ENCODE assay signal across 8 mouse cellular contexts in genomic region chr1:193173810-193174129, GRCm38 (mm10). TPM values are rescaled to one million over a fixed set of nuclear protein-coding genes. Genes with fewer than 3 reads are reported as not detected.
A peak's percentile ranks its signal among the peaks of the same experiment; 100 is the strongest.
DNase-seq lines count a peak whose midpoint lies in the region; ATAC-seq and TF ChIP-seq lines count a peak whose summit lies in the region.

No protein-coding gene starts in this region.

- TF ChIP-seq EP300 in CH12.LX (IDR thresholded peaks at IDR 0.05; ENCODE audit: low read length): no peak
- TF ChIP-seq EP300 in liver, embryonic 14.5 days (IDR thresholded peaks at IDR 0.05; ENCODE audit: low read depth): no peak

- H3K4me1 ChIP-seq in heart, embryonic 11.5 days (ENCODE audit: control insufficient read depth, insufficient read depth, low read length): peaks cover 15% of the 10 kb centered on the region
- peaks cover 6 to 55% of the 10 kb centered on the region in 2 experiments for H3K4me1 ChIP-seq in CH12.LX (ENCODE audit: control insufficient read depth in 1 of 2, insufficient read depth in 2 of 2)
- peaks cover 43% of the 10 kb centered on the region for H3K4me1 ChIP-seq in forebrain, embryonic 13.5 days
- H3K4me1 ChIP-seq in liver, embryonic 14.5 days (replicated peaks; ENCODE audit: control insufficient read depth in 2 of 2, insufficient read depth in 2 of 2, low read length in 1 of 2): peaks cover 13 to 22% of the 10 kb centered on the region in 2 experiments

- no peak for DNase-seq in heart, postnatal 25 days (ENCODE audit: low spot score)
- DNase-seq in CH12.LX (ENCODE audit: extremely low read depth): no peak
- no peak for DNase-seq in liver, embryonic 14.5 days (ENCODE audit: low read depth in 3 of 3, low spot score in 3 of 3)
- no peak for DNase-seq in natural killer cell, adult 2 months (ENCODE audit: low spot score in 2 of 2)
- DNase-seq in left cerebral cortex, postnatal 36 days (ENCODE audit: low spot score in 2 of 2): no peak
- no peak for DNase-seq in spleen, postnatal 36 days (ENCODE audit: low spot score in 2 of 2)

- peak overlapping the region; percentile 71 for H3K9ac ChIP-seq in heart, embryonic 11.5 days (ENCODE audit: low read depth, low read length)
- H3K9ac ChIP-seq in CH12.LX (ENCODE audit: insufficient read depth, low read depth): peak overlapping the region; percentile 89
- H3K9ac ChIP-seq in forebrain, embryonic 13.5 days: peak overlapping the region; percentile 73
- H3K9ac ChIP-seq in liver, embryonic 14.5 days (replicated peaks): peak overlapping the region; percentile 83

- peak overlapping the region; percentile 85 for H3K27ac ChIP-seq in heart, embryonic 11.5 days (ENCODE audit: low read depth, low read length)
- H3K27ac ChIP-seq in CH12.LX (ENCODE audit: insufficient read depth, low read depth): peak overlapping the region; percentile 83
- peak overlapping the region; percentile 71 for H3K27ac ChIP-seq in forebrain, embryonic 13.5 days
- H3K27ac ChIP-seq in liver, embryonic 14.5 days: peak overlapping the region; percentile 45

- no peak for ATAC-seq in heart, embryonic 11.5 days (replicated peaks; ENCODE audit: insufficient number of reproducible peaks, low FRiP score, low TSS enrichment)
- ATAC-seq in forebrain, embryonic 13.5 days: no peak
- no peak for ATAC-seq in liver, embryonic 14.5 days (ENCODE audit: insufficient read depth)

- dilution Hi-C loops in CH12.LX (cut with MboI; ENCODE audit: extremely low pct_ligation_motif_present, extremely low pct_unique_long_range_greater_than_20kb, low sequenced_read_pairs): no loop called here

- no peak for TF ChIP-seq CTCF in CH12.LX (conservative IDR thresholded peaks at IDR 0.05 in 1 of 2, IDR thresholded peaks at IDR 0.05 in 1 of 2; ENCODE audit: low read depth in 2 of 2, low read length in 2 of 2)
- no peak for TF ChIP-seq CTCF in liver, embryonic 14.5 days (IDR thresholded peaks at IDR 0.05; ENCODE audit: low read depth)

- H3K4me3 ChIP-seq in heart, embryonic 11.5 days (ENCODE audit: low read depth, low read length): peak overlapping the region; percentile 81
- H3K4me3 ChIP-seq in CH12.LX (replicated peaks in 1 of 3; ENCODE audit: low read depth in 2 of 3, low read length in 2 of 3, poor library complexity in 1 of 3): peak overlapping the region; percentile 81 to 96 (median 85)
- H3K4me3 ChIP-seq in forebrain, embryonic 13.5 days: peak overlapping the region; percentile 78
- peak overlapping the region; percentile 67 to 99 for H3K4me3 ChIP-seq in liver, embryonic 14.5 days (ENCODE audit: insufficient read depth in 1 of 2, low read depth in 2 of 2, low read length in 2 of 2)

- TF ChIP-seq POLR2A in CH12.LX (IDR thresholded peaks at IDR 0.05; ENCODE audit: low read depth, low read length): no peak

- no peaks in the 10 kb centered on the region for H3K36me3 ChIP-seq in heart, embryonic 11.5 days (ENCODE audit: control insufficient read depth, insufficient read depth, low read length)
- H3K36me3 ChIP-seq in CH12.LX (replicated peaks in 1 of 2; ENCODE audit: control insufficient read depth in 1 of 2, insufficient read depth in 1 of 2, low read length in 1 of 2): peaks cover 5 to 36% of the 10 kb centered on the region in 2 experiments
- no peaks in the 10 kb centered on the region for H3K36me3 ChIP-seq in forebrain, embryonic 13.5 days (ENCODE audit: poor library complexity, severe bottlenecking)
- H3K36me3 ChIP-seq in liver, embryonic 14.5 days (replicated peaks; ENCODE audit: control insufficient read depth, insufficient read depth, low read depth): no peaks in the 10 kb centered on the region

- no peaks in the 10 kb centered on the region for H3K27me3 ChIP-seq in heart, embryonic 11.5 days (ENCODE audit: control insufficient read depth, insufficient read depth, low read length)
- no peaks in the 10 kb centered on the region for H3K27me3 ChIP-seq in CH12.LX (replicated peaks)
- H3K27me3 ChIP-seq in forebrain, embryonic 13.5 days: no peaks in the 10 kb centered on the region
- H3K27me3 ChIP-seq in liver, embryonic 14.5 days (ENCODE audit: control insufficient read depth, insufficient read depth, low read length): no peaks in the 10 kb centered on the region

- peaks cover 17% of the 10 kb centered on the region; the same call in 1 of the 2 replicates for H3K79me2 ChIP-seq in CH12.LX (replicated peaks; ENCODE audit: control insufficient read depth, extremely low read depth, insufficient read depth, poor library complexity, severe bottlenecking)

- WGBS in heart, embryonic 11.5 days (ENCODE audit: insufficient replicate concordance): 19% methylated on average over 9 of the region's 9 CpGs
- WGBS in forebrain, embryonic 13.5 days: 18% methylated on average over 9 of the region's 9 CpGs
- 12% methylated on average over 9 of the region's 9 CpGs for WGBS in liver, embryonic 14.5 days (ENCODE audit: insufficient replicate concordance)

- peak overlapping the region; percentile 89 for H3K4me2 ChIP-seq in heart, embryonic 11.5 days
- peak overlapping the region; percentile 61 for H3K4me2 ChIP-seq in CH12.LX (ENCODE audit: insufficient read depth, low read depth, poor library complexity, severe bottlenecking)
- H3K4me2 ChIP-seq in forebrain, embryonic 13.5 days: peak overlapping the region; percentile 70
- H3K4me2 ChIP-seq in liver, embryonic 14.5 days (ENCODE audit: low read depth): peak overlapping the region; percentile 81

- in situ Hi-C loops in CH12.LX (cut with MboI; ENCODE audit: low pct_ligation_motif_present, low pct_unique_long_range_greater_than_20kb, low sequenced_read_pairs): no loop called here

- H3K9me3 ChIP-seq in heart, embryonic 11.5 days (replicated peaks; ENCODE audit: control insufficient read depth, low read length): no peaks in the 10 kb centered on the region
- no peaks in the 10 kb centered on the region for H3K9me3 ChIP-seq in CH12.LX (replicated peaks; ENCODE audit: low read length)
- no peaks in the 10 kb centered on the region for H3K9me3 ChIP-seq in forebrain, embryonic 13.5 days (replicated peaks)
- no peaks in the 10 kb centered on the region for H3K9me3 ChIP-seq in liver, embryonic 14.5 days (ENCODE audit: control insufficient read depth, low read length)

- TF ChIP-seq RAD21 in CH12.LX (IDR thresholded peaks at IDR 0.05; ENCODE audit: low read depth, low read length): no peak

- intact Hi-C loops in heart, postnatal 25 days (cut with DNase I): loop anchor here (1.0 kb wide), 1 partner anchor 43 kb away; the partner anchor contains the start of gene Diexf
- intact Hi-C loops in left cerebral cortex, postnatal 36 days (cut with DNase I): loop anchor here (1.0 kb wide), 1 partner anchor 43 kb away; the partner anchor contains the start of gene Diexf

RNA-seq across cellular contexts. Expression of gene A130010J15Rik, which starts 5.9 kb away (rescaled TPM):
- 11.9 and 14.2 TPM in 2 replicates for polyA plus RNA-seq in heart, embryonic 11.5 days (2014; fragmentation: Nextera tagmentation; extraction: Ambion mirVana)
- 1 to 10 TPM; 2.9 to 3.0 TPM for total RNA-seq in heart, postnatal 25 days (2021)
- total RNA-seq in CH12.LX (2012; rRNA removed): 20.8 and 22.4 TPM in 2 replicates
- 18.6 and 19.4 TPM in 2 replicates for total RNA-seq in CH12.LX (2014; rRNA removed)
- polyA plus RNA-seq in CH12.LX (2012; ENCODE audit: insufficient read length, low read depth): 6.5 and 9.1 TPM in 2 replicates
- 12.2 and 14.5 TPM in 2 replicates for polyA plus RNA-seq in forebrain, embryonic 13.5 days (2015; fragmentation: Nextera tagmentation; extraction: Ambion mirVana)
- polyA plus RNA-seq in liver, embryonic 14.5 days (2012; rRNA removed): 2.0 and 2.3 TPM in 2 replicates
- 3.8 and 4.5 TPM in 2 replicates for polyA plus RNA-seq in liver, embryonic 14.5 days (2014; fragmentation: Nextera tagmentation; extraction: Ambion mirVana)
- total RNA-seq in left cerebral cortex, postnatal 36 days (2021): 1 to 10 TPM; 2.6 to 3.2 TPM

RNA-seq across cellular contexts. Expression of gene Irf6, which starts 20.9 kb away (rescaled TPM):
- 3.2 and 3.6 TPM in 2 replicates for polyA plus RNA-seq in heart, embryonic 11.5 days (2014; fragmentation: Nextera tagmentation; extraction: Ambion mirVana)
- total RNA-seq in heart, postnatal 25 days (2021): 1 to 10 TPM; 2.4 to 3.5 TPM
- 9.7 and 13.0 TPM in 2 replicates for total RNA-seq in CH12.LX (2012; rRNA removed)
- 0.31 and 0.58 TPM in 2 replicates for total RNA-seq in CH12.LX (2014; rRNA removed)
- 0.35 and 0.43 TPM in 2 replicates for polyA plus RNA-seq in CH12.LX (2012; ENCODE audit: insufficient read length, low read depth)
- polyA plus RNA-seq in forebrain, embryonic 13.5 days (2015; fragmentation: Nextera tagmentation; extraction: Ambion mirVana): 0.63 and 0.79 TPM in 2 replicates
- polyA plus RNA-seq in liver, embryonic 14.5 days (2012; rRNA removed): 1.7 and 1.9 TPM in 2 replicates
- 1.5 and 3.0 TPM in 2 replicates for polyA plus RNA-seq in liver, embryonic 14.5 days (2014; fragmentation: Nextera tagmentation; extraction: Ambion mirVana)
- 1 to 10 TPM in 1 of 2 experiments, under 1 TPM in 1; 0.99 to 1.7 TPM for total RNA-seq in left cerebral cortex, postnatal 36 days (2021)

RNA-seq across cellular contexts. Expression of gene Traf3ip3, which starts 27.7 kb away (rescaled TPM):
- 2.0 and 2.1 TPM in 2 replicates for polyA plus RNA-seq in heart, embryonic 11.5 days (2014; fragmentation: Nextera tagmentation; extraction: Ambion mirVana)
- 1 to 10 TPM; 1.1 to 1.4 TPM for total RNA-seq in heart, postnatal 25 days (2021)
- total RNA-seq in CH12.LX (2012; rRNA removed) (72.9 and 80.1 TPM in 2 replicates), CH12.LX (2014; rRNA removed) (68.8 and 76.0 TPM in 2 replicates)
- 60.9 and 96.4 TPM in 2 replicates for polyA plus RNA-seq in CH12.LX (2012; ENCODE audit: insufficient read length, low read depth)
- 0.58 and 1.0 TPM in 2 replicates for polyA plus RNA-seq in forebrain, embryonic 13.5 days (2015; fragmentation: Nextera tagmentation; extraction: Ambion mirVana)
- 3.5 and 5.1 TPM in 2 replicates for polyA plus RNA-seq in liver, embryonic 14.5 days (2012; rRNA removed)
- 4.2 and 4.9 TPM in 2 replicates for polyA plus RNA-seq in liver, embryonic 14.5 days (2014; fragmentation: Nextera tagmentation; extraction: Ambion mirVana)
- 1 to 10 TPM; 1.6 to 2.0 TPM for total RNA-seq in left cerebral cortex, postnatal 36 days (2021)

RNA-seq across cellular contexts. Expression of gene Lamb3, which starts 33.7 kb away (rescaled TPM):
- polyA plus RNA-seq in heart, embryonic 11.5 days (2014; fragmentation: Nextera tagmentation; extraction: Ambion mirVana): 0.64 and 1.2 TPM in 2 replicates
- total RNA-seq in heart, postnatal 25 days (2021): 10 to 100 TPM; 13.7 to 14.9 TPM
- 10.1 and 10.2 TPM in 2 replicates for total RNA-seq in CH12.LX (2012; rRNA removed)
- total RNA-seq in CH12.LX (2014; rRNA removed): 14.1 and 14.6 TPM in 2 replicates
- 7.8 and 12.3 TPM in 2 replicates for polyA plus RNA-seq in CH12.LX (2012; ENCODE audit: insufficient read length, low read depth)
- 0.32 and 0.55 TPM in 2 replicates for polyA plus RNA-seq in forebrain, embryonic 13.5 days (2015; fragmentation: Nextera tagmentation; extraction: Ambion mirVana)
- polyA plus RNA-seq in liver, embryonic 14.5 days (2012; rRNA removed): 0.17 and 0.88 TPM in 2 replicates
- 0.11 and 0.28 TPM in 2 replicates for polyA plus RNA-seq in liver, embryonic 14.5 days (2014; fragmentation: Nextera tagmentation; extraction: Ambion mirVana)
- total RNA-seq in left cerebral cortex, postnatal 36 days (2021): 1 to 10 TPM in 1 of 2 experiments, under 1 TPM in 1; 0.89 to 1.6 TPM

RNA-seq across cellular contexts. Expression of gene Diexf, which starts 43.7 kb away (rescaled TPM):
- polyA plus RNA-seq in heart, embryonic 11.5 days (2014; fragmentation: Nextera tagmentation; extraction: Ambion mirVana): 5.6 and 6.9 TPM in 2 replicates
- total RNA-seq in heart, postnatal 25 days (2021): 1 to 10 TPM; 8.2 to 9.5 TPM
- 17.8 and 20.9 TPM in 2 replicates for total RNA-seq in CH12.LX (2012; rRNA removed)
- total RNA-seq in CH12.LX (2014; rRNA removed): 10.7 and 11.4 TPM in 2 replicates
- 34.9 and 39.7 TPM in 2 replicates for polyA plus RNA-seq in CH12.LX (2012; ENCODE audit: insufficient read length, low read depth)
- 10.0 and 10.2 TPM in 2 replicates for polyA plus RNA-seq in forebrain, embryonic 13.5 days (2015; fragmentation: Nextera tagmentation; extraction: Ambion mirVana)
- 8.5 and 9.5 TPM in 2 replicates for polyA plus RNA-seq in liver, embryonic 14.5 days (2012; rRNA removed)
- 2.4 and 2.7 TPM in 2 replicates for polyA plus RNA-seq in liver, embryonic 14.5 days (2014; fragmentation: Nextera tagmentation; extraction: Ambion mirVana)
- 10 to 100 TPM; 14.3 to 20.4 TPM for total RNA-seq in left cerebral cortex, postnatal 36 days (2021)

Comparison
In these comparisons a context has a peak if more than half of its experiments do, and no peak if none do; other contexts are left out.
1. RNA of gene Traf3ip3, which starts 27.7 kb away (polyA plus RNA-seq): 60.9 to 96.4 TPM in CH12.LX; 3.5 to 5.1 TPM in liver, embryonic 14.5 days, 2.0 to 2.1 TPM in heart, embryonic 11.5 days and 0.58 to 1.0 TPM in forebrain, embryonic 13.5 days; every median in the first group is over 10 times any median in the second.
2. Peak in every context shown above with its lines, with median percentiles within 50 percentile points of each other: H3K27ac ChIP-seq, H3K4me2 ChIP-seq, H3K4me3 ChIP-seq and H3K9ac ChIP-seq.